Mouse (Mus musculus) intestine, embryonic 14.5 days (tissue): ENCODE measurements around the gene Pde10a. TPM values are rescaled to one million over a fixed set of nuclear protein-coding genes. Genes with fewer than 3 reads are reported as not detected.

Source experiments
- ATAC-seq: fragments of 200-750 bp; cut with Nextera tagmentation; replicated peaks from 2 replicates; pipeline ENCODE4 v1.8.0; 2017; ENCODE audit warnings: low read depth, moderate number of reproducible peaks, moderate TSS enrichment, moderate library complexity; ENCODE audit not compliant: low FRiP score, low TSS enrichment
- DNase-seq: peaks from one replicate; pipeline ENCODE4 v3.0.0-alpha.2; 2018; ENCODE audit warnings: low spot score
- H3K27ac ChIP-seq: fragments of 300-500 bp; sonication (generic); 2 replicates; pipeline ENCODE4 v1.5.1; 2014; ENCODE audit warnings: low read depth, mild to moderate bottlenecking, control low read depth
- H3K27me3 ChIP-seq: fragments of 300-500 bp; sonication (generic); replicated peaks from 2 replicates; pipeline ENCODE4 v1.6.1; 2014; ENCODE audit warnings: low read length, control low read depth; ENCODE audit not compliant: control insufficient read depth, insufficient read depth
- H3K36me3 ChIP-seq: fragments of 300-500 bp; sonication (generic); 2 replicates; pipeline ENCODE4 v1.6.1; 2014; ENCODE audit warnings: low read length, control low read depth; ENCODE audit not compliant: control insufficient read depth, insufficient read depth
- H3K4me1 ChIP-seq: fragments of 300-500 bp; sonication (generic); replicated peaks from 2 replicates; pipeline ENCODE4 v1.6.1; 2014; ENCODE audit warnings: low read length, control low read depth, mixed read lengths; ENCODE audit not compliant: control insufficient read depth, insufficient read depth
- H3K4me2 ChIP-seq: fragments of 300-500 bp; sonication (generic); 2 replicates; pipeline ENCODE4 v1.6.1; 2014; ENCODE audit warnings: low read length
- H3K4me3 ChIP-seq: fragments of 300-500 bp; sonication (generic); 2 replicates; pipeline ENCODE4 v1.5.1; 2014; ENCODE audit warnings: low read depth, low read length, control low read depth, mixed read lengths
- H3K9ac ChIP-seq: fragments of 300-500 bp; sonication (generic); 2 replicates; pipeline ENCODE4 v1.6.1; 2014; ENCODE audit warnings: mild to moderate bottlenecking, low read length
- H3K9me3 ChIP-seq: fragments of 300-500 bp; sonication (generic); 2 replicates; pipeline ENCODE4 v1.6.1; 2016; ENCODE audit warnings: low read length, control low read depth; ENCODE audit not compliant: control insufficient read depth
- WGBS: fragments of 180-500 bp; shearing (Covaris S2); extraction: QIAGEN DNeasy Blood & Tissue Kit; methylation state at CpG from one replicate; pipeline ENCODE4 v1.1.7; 2014; 5-methylcytosine and 5-hydroxymethylcytosine counted together
- polyA plus RNA-seq: library from polyadenylated mRNA; unstranded; fragments of >200 nt; fragmentation: Nextera tagmentation; extraction: Ambion mirVana; gene quantifications from 2 replicates; pipeline ENCODE4 v1.2.1, GENCODE M21; 2014

Pde10a gene
- polyA plus RNA-seq, 1 experiment from 2014 or later: 1.4 TPM

GRCm38 (mm10) chr17:8787762-8788161 is 262.6 kb downstream of the Pde10a start:
- H3K4me3 ChIP-seq: no peak overlapping the region
- ATAC-seq (no peak), DNase-seq (no peak)
- no peaks in the 10 kb centered on the region for H3K9me3 ChIP-seq
- no peak overlapping the region for H3K4me2 ChIP-seq
- no peaks in the 10 kb centered on the region for H3K4me1 ChIP-seq
- 74% methylated on average over 8 of the region's 8 CpGs for WGBS
- H3K27me3 ChIP-seq: no peaks in the 10 kb centered on the region
- H3K9ac ChIP-seq: no peak overlapping the region
- no peak overlapping the region for H3K27ac ChIP-seq
- H3K36me3 ChIP-seq: no peaks in the 10 kb centered on the region

GRCm38 (mm10) chr17:8791561-8791960 is 266.4 kb downstream of the Pde10a start:
- ATAC-seq: no peak
- H3K27ac ChIP-seq: no peak overlapping the region
- peaks cover 4% of the 10 kb centered on the region for H3K27me3 ChIP-seq
- WGBS: 75% methylated on average over 4 of the region's 4 CpGs
- H3K9ac ChIP-seq: no peak overlapping the region
- no peaks in the 10 kb centered on the region for H3K36me3 ChIP-seq
- H3K4me3 ChIP-seq: no peak overlapping the region
- H3K9me3 ChIP-seq: no peaks in the 10 kb centered on the region
- DNase-seq: no peak
- H3K4me1 ChIP-seq: no peaks in the 10 kb centered on the region
- no peak overlapping the region for H3K4me2 ChIP-seq

GRCm38 (mm10) chr17:8792611-8793010 is 267.4 kb downstream of the Pde10a start:
- no peaks in the 10 kb centered on the region for H3K9me3 ChIP-seq
- ATAC-seq (no peak), DNase-seq (no peak)
- no peaks in the 10 kb centered on the region for H3K36me3 ChIP-seq
- no peak overlapping the region for H3K4me2 ChIP-seq
- no peak overlapping the region for H3K27ac ChIP-seq
- no peaks in the 10 kb centered on the region for H3K4me1 ChIP-seq
- no peak overlapping the region for H3K4me3 ChIP-seq
- H3K27me3 ChIP-seq: peaks cover 11% of the 10 kb centered on the region
- no peak overlapping the region for H3K9ac ChIP-seq
- whole genome bisulfite sequencing: 57% methylated on average over 7 of the region's 7 CpGs

- Histone ChIP-seq H3K36me3 (no peaks in the 10 kb centered on the region), H3K9me3 (no peaks in the 10 kb centered on the region), H3K9ac (no peak overlapping the region), H3K27ac (no peak overlapping the region), H3K27me3 (peaks cover 50% of the 10 kb centered on the region), H3K4me1 (peaks cover 7% of the 10 kb centered on the region; the same call in 1 of the 2 replicates), H3K4me3 (no peak overlapping the region), H3K4me2 (no peak overlapping the region)
- WGBS: 13% methylated on average over 2 of the region's 2 CpGs
- DNase-seq (no peak), ATAC-seq (no peak)
Observed at GRCm38 (mm10) chr17:8797624-8798023, 272.5 kb downstream of the Pde10a start.

- ATAC-seq: no peak
- Histone ChIP-seq H3K27me3 (peaks cover 61% of the 10 kb centered on the region), H3K9me3 (no peaks in the 10 kb centered on the region), H3K4me1 (peaks cover 9% of the 10 kb centered on the region; the same call in 1 of the 2 replicates), H3K4me3 (no peak overlapping the region), H3K9ac (no peak overlapping the region), H3K4me2 (no peak overlapping the region), H3K36me3 (no peaks in the 10 kb centered on the region), H3K27ac (no peak overlapping the region)
- 3% methylated on average over 12 of the region's 12 CpGs for WGBS
- peak; percentile 65 for DNase-seq
Observed at GRCm38 (mm10) chr17:8798531-8799295, 273.5 kb downstream of the Pde10a start.

DNA sequence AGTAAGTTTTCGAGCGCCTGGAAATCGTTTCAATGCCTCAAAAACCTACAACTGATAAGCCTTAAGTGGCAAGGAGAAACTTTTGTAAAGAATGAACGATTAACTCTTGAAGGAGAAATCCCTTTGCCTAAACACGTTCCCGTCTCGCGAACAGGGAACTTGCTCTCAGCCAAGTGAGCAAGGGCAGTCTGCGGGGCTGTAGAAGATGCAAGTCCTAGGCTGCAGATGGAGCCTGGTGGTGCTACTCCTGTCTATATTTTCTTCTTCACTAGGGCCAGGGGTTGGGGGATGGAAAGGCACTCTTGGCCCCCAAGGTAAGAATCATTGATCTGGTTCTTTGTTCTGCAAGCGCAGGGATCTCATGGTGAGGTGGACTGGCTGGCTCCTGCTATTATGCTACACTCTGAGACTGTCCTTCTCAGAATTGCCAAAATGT is 274.1 kb downstream of the Pde10a start:
- Histone ChIP-seq H3K4me3 (no peak overlapping the region), H3K4me2 (no peak overlapping the region), H3K9me3 (no peaks in the 10 kb centered on the region), H3K27ac (no peak overlapping the region), H3K27me3 (peaks cover 67% of the 10 kb centered on the region), H3K36me3 (no peaks in the 10 kb centered on the region), H3K9ac (no peak overlapping the region), H3K4me1 (peaks cover 9% of the 10 kb centered on the region; the same call in 1 of the 2 replicates)
- WGBS: 2% methylated on average over 10 of the region's 10 CpGs
- DNase-seq (peak; percentile 78), ATAC-seq (no peak)

- H3K36me3 ChIP-seq: no peaks in the 10 kb centered on the region
- peaks cover 72% of the 10 kb centered on the region for H3K27me3 ChIP-seq
- peaks cover 9% of the 10 kb centered on the region; the same call in 1 of the 2 replicates for H3K4me1 ChIP-seq
- ATAC-seq (no peak), DNase-seq (peak; percentile 70)
- H3K4me2 ChIP-seq: peak overlapping the region; percentile 83
- WGBS: 1% methylated on average over 15 of the region's 15 CpGs
- H3K27ac ChIP-seq: no peak overlapping the region
- no peaks in the 10 kb centered on the region for H3K9me3 ChIP-seq
- peak overlapping the region; percentile 49; the same call in 1 of the 2 replicates for H3K4me3 ChIP-seq
- no peak overlapping the region for H3K9ac ChIP-seq
Observed at GRCm38 (mm10) chr17:8799914-8800420, 274.8 kb downstream of the Pde10a start.

DNA sequence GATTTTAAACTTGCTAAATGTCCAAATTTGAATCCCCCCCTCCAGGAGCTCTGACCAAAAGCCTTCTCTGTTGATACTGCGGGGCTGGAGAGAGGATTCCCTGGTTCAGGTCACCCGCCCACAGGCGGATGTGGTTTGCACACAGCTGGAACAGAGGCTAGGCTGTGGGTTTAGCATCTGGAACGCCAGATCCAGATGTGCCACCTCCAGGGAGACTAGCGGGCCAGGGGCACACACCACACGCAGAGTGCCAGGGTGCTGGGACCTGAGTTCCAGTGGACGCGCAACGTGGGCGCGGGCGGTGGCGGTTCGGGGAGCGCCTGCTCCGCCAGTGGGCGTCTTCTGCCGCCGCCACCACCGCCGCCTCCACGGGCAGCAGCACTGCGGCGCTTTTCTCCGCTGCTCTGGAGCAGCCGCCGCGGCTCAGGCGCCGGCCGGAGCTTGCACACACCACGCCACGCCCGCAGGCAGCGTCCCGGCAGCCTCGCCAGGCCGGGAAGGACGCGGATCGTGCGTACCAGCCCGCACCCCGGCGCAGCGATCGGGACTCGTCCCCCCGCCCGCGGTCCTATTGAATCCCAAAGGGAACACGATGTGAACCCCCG is 275.4 kb downstream of the Pde10a start:
- peak; percentile 74 for DNase-seq
- Histone ChIP-seq H3K27ac (no peak overlapping the region; the same call in 1 of the 2 replicates), H3K4me2 (peak overlapping the region; percentile 83), H3K4me1 (peaks cover 9% of the 10 kb centered on the region; the same call in 1 of the 2 replicates), H3K27me3 (peaks cover 74% of the 10 kb centered on the region), H3K4me3 (peak overlapping the region; percentile 49), H3K9me3 (no peaks in the 10 kb centered on the region), H3K9ac (peak overlapping the region; percentile 57), H3K36me3 (no peaks in the 10 kb centered on the region)
- ATAC-seq: peak; percentile 54
- under 1% methylated on average over 52 of the region's 53 CpGs for WGBS
